Mouse (Mus musculus): ENCODE measurements around the gene Pitpnm2. TPM values are rescaled to one million over a fixed set of nuclear protein-coding genes. Genes with fewer than 3 reads are reported as not detected.

Pitpnm2 gene
- polyA plus RNA-seq, 1 experiment from 2014 or later: 3.4 TPM

DNA sequence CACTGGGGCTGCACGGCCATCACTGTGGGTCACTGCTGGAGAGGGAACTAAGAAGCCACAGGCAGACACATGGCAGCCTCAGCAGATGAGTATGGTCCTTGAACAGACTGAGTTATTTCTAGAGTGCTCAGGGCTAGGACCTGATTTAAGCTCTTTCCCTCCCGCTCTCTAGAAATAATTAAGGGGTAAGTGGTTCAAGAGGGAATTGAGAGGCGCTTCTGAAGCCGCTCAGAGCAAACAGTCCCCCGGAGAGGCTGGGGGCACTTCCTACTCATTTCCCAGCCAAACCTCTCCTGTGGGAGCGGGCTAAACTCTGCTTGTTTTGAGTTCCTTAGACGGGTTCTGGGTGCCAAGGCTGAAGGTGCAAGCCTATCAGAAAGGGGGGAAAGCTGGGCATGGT is 98.7 kb downstream of the Pitpnm2 start:
- DNase-seq (ENCODE audit: low spot score) (no peak), ATAC-seq (replicated peaks; ENCODE audit: insufficient number of reproducible peaks, low FRiP score, low TSS enrichment, low read depth) (no peak)
- no peak overlapping the region for H3K27ac ChIP-seq (replicated peaks; ENCODE audit: low read depth, low read length)
- no peaks in the 10 kb centered on the region for H3K9me3 ChIP-seq (replicated peaks; ENCODE audit: control insufficient read depth, low read length)
- no peaks in the 10 kb centered on the region for H3K36me3 ChIP-seq (replicated peaks; ENCODE audit: control insufficient read depth, insufficient read depth, low read depth, low read length)
- no peak overlapping the region for H3K9ac ChIP-seq (replicated peaks; ENCODE audit: low read length)
- H3K4me2 ChIP-seq (ENCODE audit: low read depth, low read length): no peak overlapping the region
- H3K4me1 ChIP-seq (ENCODE audit: control insufficient read depth, insufficient read depth, low read length): no peaks in the 10 kb centered on the region
- H3K27me3 ChIP-seq (ENCODE audit: control insufficient read depth, insufficient read depth, low read length): no peaks in the 10 kb centered on the region
- H3K4me3 ChIP-seq (ENCODE audit: low read depth, low read length): no peak overlapping the region
- WGBS: 78% methylated on average over 7 of the region's 7 CpGs

- H3K27ac ChIP-seq (replicated peaks; ENCODE audit: low read depth, low read length): no peak overlapping the region
- no peaks in the 10 kb centered on the region for H3K27me3 ChIP-seq (ENCODE audit: control insufficient read depth, insufficient read depth, low read length)
- 51% methylated on average over 5 of the region's 5 CpGs for WGBS
- DNase-seq (ENCODE audit: low spot score): no peak
- H3K4me2 ChIP-seq (ENCODE audit: low read depth, low read length): no peak overlapping the region
- no peak overlapping the region for H3K4me3 ChIP-seq (ENCODE audit: low read depth, low read length)
- ATAC-seq (replicated peaks; ENCODE audit: insufficient number of reproducible peaks, low FRiP score, low TSS enrichment, low read depth): no peak
- H3K9me3 ChIP-seq (replicated peaks; ENCODE audit: control insufficient read depth, low read length): no peaks in the 10 kb centered on the region
- H3K9ac ChIP-seq (replicated peaks; ENCODE audit: low read length): no peak overlapping the region
- H3K36me3 ChIP-seq (replicated peaks; ENCODE audit: control insufficient read depth, insufficient read depth, low read depth, low read length): no peaks in the 10 kb centered on the region
- no peaks in the 10 kb centered on the region for H3K4me1 ChIP-seq (ENCODE audit: control insufficient read depth, insufficient read depth, low read length)
Observed at GRCm38 (mm10) chr5:124149028-124149427, 100.5 kb downstream of the Pitpnm2 start.

- Histone ChIP-seq H3K27me3 (ENCODE audit: control insufficient read depth, insufficient read depth, low read length) (no peaks in the 10 kb centered on the region), H3K9ac (replicated peaks; ENCODE audit: low read length) (no peak overlapping the region), H3K4me2 (ENCODE audit: low read depth, low read length) (no peak overlapping the region), H3K27ac (replicated peaks; ENCODE audit: low read depth, low read length) (no peak overlapping the region), H3K4me1 (ENCODE audit: control insufficient read depth, insufficient read depth, low read length) (no peaks in the 10 kb centered on the region), H3K36me3 (replicated peaks; ENCODE audit: control insufficient read depth, insufficient read depth, low read depth, low read length) (no peaks in the 10 kb centered on the region), H3K9me3 (replicated peaks; ENCODE audit: control insufficient read depth, low read length) (no peaks in the 10 kb centered on the region), H3K4me3 (ENCODE audit: low read depth, low read length) (no peak overlapping the region)
- ATAC-seq (replicated peaks; ENCODE audit: insufficient number of reproducible peaks, low FRiP score, low TSS enrichment, low read depth) (no peak), DNase-seq (ENCODE audit: low spot score) (no peak)
- 70% methylated on average over 7 of the region's 7 CpGs for WGBS
Observed at GRCm38 (mm10) chr5:124138066-124138465, 111.5 kb downstream of the Pitpnm2 start.

DNA sequence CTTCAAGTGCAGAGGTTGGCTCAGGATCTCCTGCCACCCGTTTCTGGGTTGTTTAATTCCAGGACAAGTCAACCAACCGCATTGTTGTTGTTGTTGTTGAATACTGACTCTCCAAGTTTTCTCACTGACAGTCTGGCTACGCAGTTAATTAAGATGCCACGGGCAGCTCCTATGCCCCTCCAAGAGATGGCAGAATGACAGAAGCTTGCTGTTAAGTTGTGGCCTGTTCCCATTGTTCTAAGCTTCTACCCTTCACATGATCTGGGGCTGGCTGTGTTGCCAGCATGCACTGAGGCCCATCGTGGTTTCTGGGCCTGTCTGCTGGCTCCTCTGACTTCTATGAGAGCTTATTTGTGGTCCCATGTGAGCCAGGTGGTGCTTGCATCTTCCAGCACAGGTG is 115.3 kb downstream of the Pitpnm2 start:
- Histone ChIP-seq H3K36me3 (replicated peaks; ENCODE audit: control insufficient read depth, insufficient read depth, low read depth, low read length) (0 out of 2 replicates have a peak, but pooled peaks cover under 1% of the 10 kb centered on the region), H3K4me1 (ENCODE audit: control insufficient read depth, insufficient read depth, low read length) (no peaks in the 10 kb centered on the region), H3K4me3 (ENCODE audit: low read depth, low read length) (no peak overlapping the region), H3K9me3 (replicated peaks; ENCODE audit: control insufficient read depth, low read length) (no peaks in the 10 kb centered on the region), H3K27me3 (ENCODE audit: control insufficient read depth, insufficient read depth, low read length) (no peaks in the 10 kb centered on the region), H3K27ac (replicated peaks; ENCODE audit: low read depth, low read length) (no peak overlapping the region), H3K4me2 (ENCODE audit: low read depth, low read length) (no peak overlapping the region), H3K9ac (replicated peaks; ENCODE audit: low read length) (no peak overlapping the region)
- no peak for DNase-seq (ENCODE audit: low spot score)
- ATAC-seq (replicated peaks; ENCODE audit: insufficient number of reproducible peaks, low FRiP score, low TSS enrichment, low read depth): no peak
- 89% methylated on average over 5 of the region's 5 CpGs for WGBS

- Histone ChIP-seq H3K9ac (replicated peaks; ENCODE audit: low read length) (no peak overlapping the region), H3K4me3 (ENCODE audit: low read depth, low read length) (no peak overlapping the region), H3K27me3 (ENCODE audit: control insufficient read depth, insufficient read depth, low read length) (no peaks in the 10 kb centered on the region), H3K4me1 (ENCODE audit: control insufficient read depth, insufficient read depth, low read length) (no peaks in the 10 kb centered on the region), H3K9me3 (replicated peaks; ENCODE audit: control insufficient read depth, low read length) (no peaks in the 10 kb centered on the region), H3K36me3 (replicated peaks; ENCODE audit: control insufficient read depth, insufficient read depth, low read depth, low read length) (peaks cover 6% of the 10 kb centered on the region; the same call in 1 of the 2 replicates), H3K27ac (replicated peaks; ENCODE audit: low read depth, low read length) (no peak overlapping the region), H3K4me2 (ENCODE audit: low read depth, low read length) (no peak overlapping the region)
- ATAC-seq (replicated peaks; ENCODE audit: insufficient number of reproducible peaks, low FRiP score, low TSS enrichment, low read depth): no peak
- DNase-seq (ENCODE audit: low spot score): no peak
- 94% methylated on average over 11 of the region's 11 CpGs for WGBS
Observed at GRCm38 (mm10) chr5:124125093-124125492, 124.5 kb downstream of the Pitpnm2 start.

DNA sequence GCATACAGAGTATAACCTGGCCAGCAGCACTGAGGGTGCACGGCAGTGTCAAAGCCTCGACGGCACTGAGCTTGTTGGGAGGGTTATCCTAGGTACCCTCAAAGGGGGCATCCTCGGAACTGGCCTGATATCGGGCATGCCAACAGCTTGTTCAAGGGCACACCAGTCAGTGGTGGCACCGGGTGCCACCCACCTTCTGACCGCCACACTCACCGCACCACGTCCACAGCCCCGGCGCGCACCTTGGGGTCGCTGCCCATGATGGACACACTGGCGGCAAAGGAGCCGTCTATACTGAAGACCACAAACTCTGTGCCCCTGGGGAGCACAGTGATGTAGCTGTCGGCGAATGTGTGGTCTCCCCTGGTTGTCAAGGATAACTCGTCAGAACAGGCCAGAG is 127.2 kb downstream of the Pitpnm2 start:
- H3K9ac ChIP-seq (replicated peaks; ENCODE audit: low read length): no peak overlapping the region
- H3K4me3 ChIP-seq (ENCODE audit: low read depth, low read length): no peak overlapping the region
- no peaks in the 10 kb centered on the region for H3K9me3 ChIP-seq (replicated peaks; ENCODE audit: control insufficient read depth, low read length)
- H3K27ac ChIP-seq (replicated peaks; ENCODE audit: low read depth, low read length): no peak overlapping the region
- 92% methylated on average over 18 of the region's 18 CpGs for whole genome bisulfite sequencing
- no peaks in the 10 kb centered on the region for H3K27me3 ChIP-seq (ENCODE audit: control insufficient read depth, insufficient read depth, low read length)
- H3K36me3 ChIP-seq (replicated peaks; ENCODE audit: control insufficient read depth, insufficient read depth, low read depth, low read length): peaks cover 4% of the 10 kb centered on the region
- ATAC-seq (replicated peaks; ENCODE audit: insufficient number of reproducible peaks, low FRiP score, low TSS enrichment, low read depth): no peak
- no peaks in the 10 kb centered on the region for H3K4me1 ChIP-seq (ENCODE audit: control insufficient read depth, insufficient read depth, low read length)
- DNase-seq (ENCODE audit: low spot score): no peak
- no peak overlapping the region for H3K4me2 ChIP-seq (ENCODE audit: low read depth, low read length)

GRCm38 (mm10) chr5:124119204-124119603 is 130.4 kb downstream of the Pitpnm2 start:
- peaks cover 4% of the 10 kb centered on the region for H3K4me1 ChIP-seq (ENCODE audit: control insufficient read depth, insufficient read depth, low read length)
- ATAC-seq (replicated peaks; ENCODE audit: insufficient number of reproducible peaks, low FRiP score, low TSS enrichment, low read depth) (no peak), DNase-seq (ENCODE audit: low spot score) (no peak)
- no peak overlapping the region for H3K4me2 ChIP-seq (ENCODE audit: low read depth, low read length)
- H3K27me3 ChIP-seq (ENCODE audit: control insufficient read depth, insufficient read depth, low read length): no peaks in the 10 kb centered on the region
- H3K27ac ChIP-seq (replicated peaks; ENCODE audit: low read depth, low read length): no peak overlapping the region
- WGBS: 76% methylated on average over 5 of the region's 5 CpGs
- H3K9ac ChIP-seq (replicated peaks; ENCODE audit: low read length): no peak overlapping the region
- H3K4me3 ChIP-seq (ENCODE audit: low read depth, low read length): no peak overlapping the region
- H3K36me3 ChIP-seq (replicated peaks; ENCODE audit: control insufficient read depth, insufficient read depth, low read depth, low read length): peaks cover 4% of the 10 kb centered on the region
- no peaks in the 10 kb centered on the region for H3K9me3 ChIP-seq (replicated peaks; ENCODE audit: control insufficient read depth, low read length)

- WGBS: 2% methylated on average over 63 of the region's 64 CpGs
- H3K4me1 ChIP-seq (ENCODE audit: control insufficient read depth, insufficient read depth, low read length): peaks cover 9% of the 10 kb centered on the region
- DNase-seq (ENCODE audit: low spot score): peak; percentile 80
- H3K36me3 ChIP-seq (replicated peaks; ENCODE audit: control insufficient read depth, insufficient read depth, low read depth, low read length): peaks cover 4% of the 10 kb centered on the region
- H3K27ac ChIP-seq (replicated peaks; ENCODE audit: low read depth, low read length): peak within 1 kb of the TSS; percentile 78; the same call in 1 of the 2 replicates
- ATAC-seq (replicated peaks; ENCODE audit: insufficient number of reproducible peaks, low FRiP score, low TSS enrichment, low read depth): no peak
- peak within 1 kb of the TSS; percentile 94 for H3K4me3 ChIP-seq (ENCODE audit: low read depth, low read length)
- no peaks in the 10 kb centered on the region for H3K27me3 ChIP-seq (ENCODE audit: control insufficient read depth, insufficient read depth, low read length)
- H3K9ac ChIP-seq (replicated peaks; ENCODE audit: low read length): peak within 1 kb of the TSS; percentile 96
- peak within 1 kb of the TSS; percentile 94 for H3K4me2 ChIP-seq (ENCODE audit: low read depth, low read length)
- H3K9me3 ChIP-seq (replicated peaks; ENCODE audit: control insufficient read depth, low read length): no peaks in the 10 kb centered on the region
Observed at GRCm38 (mm10) chr5:124115990-124116845, 133.3 kb downstream of the Pitpnm2 start, which contains the start of gene Arl6ip4. Gene Arl6ip4, plus strand, starts transcription at chr5:124116089.
